Mouse (Mus musculus) urinary bladder, postnatal 36 days (tissue): ENCODE results near the gene Ulk1.
"Not testable (repeated sequence)": the region's sequence is repeated elsewhere in the genome, so short reads cannot be mapped to it uniquely, and the experiment has no call there.

Experiments used
- DNase-seq, 2 experiments: peaks; one replicate each; pipeline ENCODE4 v3.0.0; 2022; ENCODE audit warnings: low spot score in 2 of 2, mixed read lengths in 1 of 2

The Ulk1 gene

DNA sequence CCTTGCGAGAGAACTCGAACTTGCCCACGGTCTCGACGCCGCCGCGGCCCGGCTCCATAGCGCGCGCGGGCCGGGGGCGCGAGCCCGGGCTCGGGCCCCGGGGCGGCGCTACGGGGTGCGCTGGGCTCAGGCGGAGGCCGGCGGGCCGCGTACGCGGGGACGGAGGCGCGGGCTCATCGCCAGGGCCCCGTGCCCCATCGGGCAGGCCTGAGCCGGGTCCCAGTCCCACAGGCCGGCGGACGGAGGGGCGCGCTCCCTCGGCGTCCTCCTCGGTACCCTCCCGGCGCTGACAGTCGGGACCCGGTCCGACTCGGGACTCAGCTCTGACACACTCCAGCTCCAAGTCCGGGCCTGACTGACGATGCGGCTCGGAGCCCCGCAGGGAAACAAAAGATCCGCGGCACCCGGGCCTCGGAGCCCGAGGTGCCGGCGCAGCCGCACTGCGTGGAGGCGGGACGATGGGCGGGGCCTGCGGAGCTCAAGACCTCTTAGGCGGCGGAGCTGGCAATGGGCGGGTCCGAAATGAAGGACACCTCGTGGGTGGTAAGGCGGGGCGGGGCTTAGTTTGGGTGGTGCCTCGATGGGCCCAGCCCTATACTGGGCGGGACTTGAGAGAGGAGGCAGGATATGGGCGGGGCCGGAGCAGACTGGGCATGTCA is at the start of gene Ulk1:
Gene Ulk1, minus strand, starts transcription at position 431 of the 659 bp plus-strand sequence.
- DNase-seq = peak; percentile 99 to 100

DNA sequence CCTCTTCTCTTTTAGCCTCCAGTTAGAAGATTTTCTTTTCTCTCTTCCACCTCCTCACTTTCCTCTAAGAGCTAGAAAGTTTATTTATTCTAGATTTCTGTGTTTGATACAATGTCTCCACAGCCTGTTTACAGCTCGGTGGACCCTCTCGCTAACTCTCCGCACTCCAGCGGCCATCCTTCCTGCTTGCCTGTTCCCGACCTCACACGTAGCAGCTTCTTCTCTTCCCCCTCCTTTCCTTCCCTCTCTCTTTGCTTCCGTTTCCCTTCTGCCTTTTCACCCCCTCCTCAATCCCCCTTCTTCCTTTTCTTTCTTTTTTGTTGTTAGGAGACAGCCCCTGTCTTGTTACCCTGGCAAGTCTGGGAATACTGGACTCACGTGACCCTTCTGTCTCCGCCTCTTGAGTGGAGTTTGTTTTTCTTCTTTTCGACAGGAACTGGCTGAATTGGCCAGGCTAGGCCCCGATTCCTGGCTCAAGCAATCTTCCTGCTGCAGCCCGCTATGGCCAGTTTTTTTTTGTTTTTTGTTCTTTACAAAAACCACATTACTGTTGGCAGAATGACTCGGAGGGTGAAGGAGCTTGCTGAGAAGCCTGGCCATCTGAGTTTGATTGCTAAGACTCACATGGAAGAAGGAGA is 49.2 kb upstream of the Ulk1 start:
- peak in 1 of 2 experiments; percentile 65 for DNase-seq

DNA sequence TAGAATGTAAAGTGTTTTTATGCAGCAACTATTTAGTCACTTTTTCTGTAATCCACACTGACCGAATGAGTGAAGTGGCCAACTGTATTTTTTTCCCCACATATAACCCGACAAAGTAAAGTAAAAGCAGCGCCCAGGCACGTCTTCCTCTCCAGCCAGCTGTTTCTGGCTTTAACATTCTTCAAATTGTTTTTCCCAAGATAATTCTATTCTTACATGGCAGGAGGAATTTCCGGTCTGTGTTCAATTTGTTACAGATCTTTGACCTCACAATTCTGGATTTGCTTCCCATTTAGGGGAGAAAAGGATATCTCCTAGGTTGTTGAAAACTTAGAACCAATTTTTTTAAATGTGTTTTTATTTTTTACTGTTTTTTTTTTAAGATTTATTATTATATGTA is 47.2 kb upstream of the Ulk1 start:
- DNase-seq = no peak

DNA sequence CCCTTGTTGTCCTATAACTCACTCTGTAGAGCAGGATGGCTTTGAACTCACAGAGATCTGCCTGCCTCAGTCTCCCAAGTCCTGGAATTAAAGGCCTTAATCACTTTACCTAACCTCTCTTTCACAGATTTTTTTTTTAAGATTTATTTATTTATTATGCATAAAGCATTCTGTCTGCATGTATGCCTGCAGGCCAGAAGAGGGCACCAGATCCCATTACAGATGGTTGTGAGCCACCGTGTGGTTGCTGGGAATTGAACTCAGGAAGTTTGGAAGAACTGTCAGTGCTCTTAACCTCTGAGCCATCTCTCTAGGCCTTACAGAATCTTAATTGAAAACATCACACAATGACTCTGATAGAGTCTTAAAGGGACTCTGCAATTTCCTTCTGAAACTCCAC is 43.1 kb upstream of the Ulk1 start:
- no peak for DNase-seq

DNA sequence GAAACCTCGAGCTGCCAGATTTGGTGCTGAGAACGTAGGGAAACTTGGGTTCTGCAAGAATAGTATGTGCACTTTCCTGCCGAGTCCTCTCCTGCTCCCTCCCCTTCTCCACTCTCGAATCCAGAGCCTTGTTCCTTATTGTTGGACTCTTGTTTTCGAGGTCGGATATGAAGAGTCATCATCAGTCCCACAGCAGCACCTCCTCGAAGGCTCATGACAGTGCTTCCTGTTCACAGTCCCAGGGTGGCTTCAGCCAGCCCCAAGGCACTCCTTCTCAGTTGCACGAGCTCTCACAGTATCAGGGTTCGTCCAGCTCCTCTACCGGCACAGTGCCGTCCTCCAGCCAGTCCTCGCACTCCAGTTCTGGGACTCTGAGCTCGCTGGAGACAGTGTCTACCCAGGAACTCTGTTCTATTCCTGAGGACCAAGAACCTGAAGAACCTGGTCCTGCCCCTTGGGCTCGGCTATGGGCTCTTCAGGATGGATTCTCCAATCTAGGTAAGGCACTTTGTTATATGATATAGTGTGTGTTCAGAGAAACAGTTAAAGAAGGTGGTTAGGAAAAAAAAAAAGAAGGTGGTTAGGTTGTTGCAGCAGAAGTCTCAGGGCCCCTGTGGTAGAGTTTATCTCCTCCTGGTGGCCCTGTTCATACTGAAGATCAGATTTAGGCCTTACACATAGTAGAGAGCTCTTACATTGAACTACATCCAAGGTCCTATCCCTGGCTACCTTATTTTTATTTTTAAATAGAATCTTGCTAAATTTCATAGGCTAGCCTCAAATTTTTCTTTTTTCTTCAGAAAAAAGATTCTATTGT is 31.4 kb upstream of the Ulk1 start:
- DNase-seq = no peak

DNA sequence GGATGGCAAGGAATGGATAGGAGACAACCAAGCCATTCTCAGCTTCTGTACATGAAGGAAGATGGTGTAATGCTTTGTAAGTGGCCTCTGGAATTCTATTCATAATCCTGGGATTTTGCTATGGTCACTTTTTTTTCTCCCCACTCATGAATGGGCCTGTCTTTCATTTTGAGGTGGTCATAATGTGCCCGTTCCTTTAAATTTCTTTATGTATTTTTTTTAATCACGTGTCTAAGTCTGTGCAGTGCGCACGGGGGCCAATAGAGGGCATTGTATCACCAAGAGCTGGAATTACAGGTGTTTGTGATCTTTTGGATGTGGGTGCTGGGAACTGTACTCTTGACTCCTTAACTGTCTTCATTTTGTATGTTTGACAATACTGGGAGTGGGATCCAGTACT is 30.6 kb upstream of the Ulk1 start:
- peak; percentile 13 to 47 for DNase-seq

DNA sequence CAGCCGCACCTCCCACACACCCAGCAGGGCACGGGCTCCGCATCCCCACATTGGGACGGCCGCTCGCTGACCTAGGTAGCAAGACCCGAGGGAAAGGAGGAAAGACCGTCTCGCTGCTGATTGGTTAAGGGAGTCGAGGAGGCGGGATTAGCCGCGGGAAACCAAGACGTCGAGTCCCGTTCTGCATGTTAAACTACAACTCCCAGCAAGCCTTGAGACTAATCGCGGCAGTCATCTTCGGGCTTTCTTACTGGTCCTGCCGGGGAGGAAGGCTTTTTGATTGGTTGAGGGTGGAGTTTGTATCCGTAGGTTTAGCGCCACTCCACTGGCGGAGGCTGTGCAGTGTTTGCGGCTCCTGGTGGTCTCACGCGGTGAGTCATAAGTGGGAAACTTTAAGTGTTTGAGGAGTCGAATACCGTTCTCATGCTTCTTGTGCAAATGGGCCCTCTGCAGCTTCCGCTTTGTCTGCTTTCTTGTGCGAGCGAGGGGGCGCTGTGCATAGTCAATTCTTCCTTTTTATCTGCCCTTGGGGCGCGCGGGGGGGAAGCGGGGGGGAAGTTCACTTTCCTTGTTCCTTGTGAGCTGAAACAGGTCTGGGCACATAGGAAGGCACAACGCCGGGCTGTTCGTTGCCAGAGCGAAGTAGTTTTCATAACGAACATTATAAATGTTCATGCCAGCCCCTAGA is 29.9 kb upstream of the Ulk1 start, which contains the start of the genes Hscb and Chek2:
Gene Hscb, minus strand, starts transcription at position 100 of the 688 bp plus-strand sequence.
Gene Chek2, plus strand, starts transcription at position 302 of the 688 bp plus-strand sequence.
- DNase-seq = peak; percentile 95 to 98

DNA sequence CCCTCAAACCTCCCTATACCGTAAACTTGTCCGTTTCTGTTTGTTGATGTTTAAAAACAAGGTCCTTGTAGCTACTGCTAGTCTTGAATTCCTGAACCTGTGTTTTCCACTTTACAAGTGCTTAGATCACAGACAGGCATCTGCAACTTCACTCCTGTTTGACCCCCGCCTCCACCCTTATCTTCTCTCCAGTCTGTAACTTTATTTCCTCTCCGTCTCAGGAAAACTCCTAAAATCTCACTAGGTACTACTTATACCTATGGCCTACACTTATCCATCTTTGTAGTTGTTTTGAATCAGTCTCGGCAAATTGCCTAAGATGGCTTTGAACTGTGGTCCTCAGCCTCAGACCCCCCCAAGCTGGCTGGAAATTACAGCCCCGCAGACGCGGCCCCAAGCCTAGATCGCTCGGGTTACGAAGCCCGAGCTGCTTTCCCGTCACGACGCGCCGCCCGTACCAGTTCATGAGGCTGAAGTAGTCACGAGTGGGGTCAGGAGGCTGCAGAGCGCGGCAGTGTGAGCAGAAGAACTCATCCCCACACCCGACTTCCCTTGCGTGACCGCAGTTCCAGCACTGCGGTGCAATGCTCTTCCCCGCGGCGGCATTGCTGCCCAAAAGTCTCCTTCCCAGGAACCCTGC is 29.3 kb upstream of the Ulk1 start:
- no peak for DNase-seq

DNA sequence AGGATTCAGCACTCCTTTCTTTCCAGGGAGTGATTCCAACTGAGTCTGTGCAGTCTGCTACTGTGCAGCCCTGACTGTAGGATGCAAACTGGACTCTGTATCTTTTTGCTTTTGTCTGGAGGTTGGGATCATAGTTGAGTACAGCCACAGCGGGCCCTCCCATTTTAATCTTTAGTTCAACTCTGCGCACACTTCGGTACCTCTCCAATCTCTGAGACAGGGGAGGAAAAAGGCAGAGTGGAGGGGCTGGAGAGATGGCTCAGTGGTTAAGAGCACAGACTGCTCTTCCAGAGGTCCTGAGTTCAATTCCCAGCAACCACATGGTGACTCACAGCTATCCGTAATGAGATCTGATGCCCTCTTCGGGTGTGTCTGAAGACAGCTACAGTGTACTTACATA is 28.1 kb upstream of the Ulk1 start:
- DNase-seq = not testable (repeated sequence)

DNA sequence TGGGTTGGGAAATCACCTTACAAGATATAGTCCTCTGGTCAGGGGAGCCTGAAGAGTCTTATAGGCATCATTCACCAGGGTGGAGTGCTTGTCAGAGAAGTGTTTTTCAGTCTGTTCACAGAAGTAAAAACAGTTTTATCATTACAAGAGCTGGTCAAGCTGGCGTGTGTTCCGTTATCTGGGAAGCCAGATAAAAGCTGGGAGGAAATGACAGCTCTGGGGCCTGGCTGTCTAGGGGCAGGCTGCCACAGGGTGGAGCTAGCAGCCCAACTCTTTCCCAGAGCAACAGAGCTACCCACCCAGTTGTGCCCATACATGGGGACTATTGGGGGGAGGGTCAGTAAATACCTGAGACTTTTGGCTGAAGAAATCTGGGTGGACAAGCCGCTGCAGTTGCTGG is 26.1 kb upstream of the Ulk1 start:
- peak; percentile 31 to 51 for DNase-seq

DNA sequence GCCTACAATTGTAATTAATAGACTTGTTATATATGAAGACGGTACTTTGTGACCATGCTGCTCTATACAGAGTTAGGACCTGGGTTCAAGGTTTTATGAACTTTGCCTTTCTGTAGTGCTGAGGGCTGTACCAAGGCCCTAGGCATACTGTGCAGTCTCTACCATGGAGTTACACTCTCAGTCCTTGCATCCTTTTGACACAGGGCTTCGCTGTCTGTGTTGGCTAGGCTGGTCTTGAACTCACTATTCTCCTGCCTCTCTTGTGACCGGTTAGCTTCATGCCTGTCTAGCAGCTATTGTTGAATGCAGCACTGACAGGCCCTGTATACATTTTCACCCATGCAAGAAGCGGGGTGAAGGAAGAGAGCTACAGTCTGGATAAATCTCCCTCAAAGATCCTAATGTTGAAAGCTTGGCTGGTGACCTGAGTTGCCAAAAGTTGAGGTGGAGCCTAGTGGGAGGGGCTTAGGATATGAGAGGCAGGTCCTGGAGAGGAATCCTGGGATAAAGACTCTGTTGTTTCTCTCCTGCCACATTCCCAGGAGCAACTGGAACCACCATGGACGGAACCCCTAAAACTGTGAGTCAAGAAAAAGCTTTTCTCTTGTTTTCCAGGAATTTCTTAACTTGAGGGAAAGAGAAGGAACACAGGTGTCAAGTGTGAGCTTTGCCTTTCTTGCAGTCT is 21.3 kb upstream of the Ulk1 start:
- no peak for DNase-seq

DNA sequence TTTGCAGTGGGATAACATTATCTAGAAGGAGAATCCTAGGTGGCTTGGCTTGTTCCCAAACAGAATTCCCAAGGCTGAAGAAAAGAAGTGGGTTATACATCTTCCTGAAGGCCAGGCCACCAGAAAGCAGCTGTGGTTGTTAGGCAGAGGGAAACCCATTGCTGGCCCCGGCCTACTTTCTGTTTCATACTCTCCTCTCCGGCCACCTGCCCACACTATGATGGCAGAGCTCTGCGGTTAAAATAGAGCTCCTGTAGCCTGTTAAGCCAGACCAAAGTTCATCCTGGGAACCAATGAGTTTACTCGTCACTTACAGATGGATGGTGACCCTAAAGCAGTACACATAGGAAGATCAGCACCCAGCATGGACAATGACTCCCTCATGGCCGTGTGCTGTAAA is 17.7 kb upstream of the Ulk1 start:
- no peak for DNase-seq

DNA sequence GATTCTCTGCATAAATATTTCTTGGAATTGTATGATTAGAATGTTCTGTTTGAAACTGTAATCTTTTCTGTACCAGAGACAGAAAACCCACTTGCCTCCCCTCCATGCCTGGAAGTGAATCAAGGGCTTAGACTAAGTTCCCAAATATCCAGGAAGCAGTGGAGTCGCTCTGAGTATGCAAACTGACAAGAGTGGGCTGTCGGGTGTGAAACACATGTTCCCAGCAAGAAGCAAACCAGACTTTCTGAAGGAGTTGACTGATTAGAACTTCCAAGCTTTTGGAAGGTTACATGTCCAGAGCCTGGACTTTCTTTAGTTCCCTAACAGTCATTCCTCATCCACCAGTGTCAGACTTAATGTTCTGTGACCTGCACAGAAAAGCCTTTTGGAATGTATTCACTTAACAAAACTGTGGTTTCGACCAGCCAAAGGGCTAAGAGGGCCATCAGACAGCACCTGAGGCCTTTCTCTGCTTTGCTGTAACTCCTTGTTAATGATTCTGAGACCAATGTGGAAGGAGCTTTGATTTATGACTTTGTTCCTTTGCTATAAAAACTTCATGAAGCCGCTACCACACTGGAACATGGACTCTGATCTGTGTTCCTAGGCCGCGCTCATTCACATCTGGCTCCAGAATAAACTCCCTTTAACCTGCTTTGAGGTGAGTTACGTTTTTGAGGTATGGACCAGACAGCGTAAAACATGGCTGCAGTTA is 17.0 kb upstream of the Ulk1 start:
- DNase-seq = no peak

DNA sequence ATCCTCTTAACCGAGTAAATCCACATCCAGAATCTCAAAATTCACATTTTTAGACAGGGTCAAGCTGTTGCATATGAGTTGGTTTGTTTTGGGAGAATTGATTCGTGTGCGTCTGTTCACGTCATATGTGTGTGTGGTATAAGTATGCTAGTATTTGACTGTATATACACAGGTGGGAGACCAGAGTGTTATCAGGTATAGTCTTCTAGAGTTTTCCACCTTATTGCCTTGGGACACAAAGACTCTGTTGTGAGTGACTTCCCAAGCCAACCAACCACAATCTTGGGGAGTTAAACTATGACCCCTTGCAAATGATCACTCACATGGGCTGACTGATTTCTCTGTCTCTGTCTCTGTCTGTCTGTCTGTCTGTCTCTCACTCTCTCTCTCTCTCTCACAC is 14.5 kb upstream of the Ulk1 start:
- DNase-seq = no peak

DNA sequence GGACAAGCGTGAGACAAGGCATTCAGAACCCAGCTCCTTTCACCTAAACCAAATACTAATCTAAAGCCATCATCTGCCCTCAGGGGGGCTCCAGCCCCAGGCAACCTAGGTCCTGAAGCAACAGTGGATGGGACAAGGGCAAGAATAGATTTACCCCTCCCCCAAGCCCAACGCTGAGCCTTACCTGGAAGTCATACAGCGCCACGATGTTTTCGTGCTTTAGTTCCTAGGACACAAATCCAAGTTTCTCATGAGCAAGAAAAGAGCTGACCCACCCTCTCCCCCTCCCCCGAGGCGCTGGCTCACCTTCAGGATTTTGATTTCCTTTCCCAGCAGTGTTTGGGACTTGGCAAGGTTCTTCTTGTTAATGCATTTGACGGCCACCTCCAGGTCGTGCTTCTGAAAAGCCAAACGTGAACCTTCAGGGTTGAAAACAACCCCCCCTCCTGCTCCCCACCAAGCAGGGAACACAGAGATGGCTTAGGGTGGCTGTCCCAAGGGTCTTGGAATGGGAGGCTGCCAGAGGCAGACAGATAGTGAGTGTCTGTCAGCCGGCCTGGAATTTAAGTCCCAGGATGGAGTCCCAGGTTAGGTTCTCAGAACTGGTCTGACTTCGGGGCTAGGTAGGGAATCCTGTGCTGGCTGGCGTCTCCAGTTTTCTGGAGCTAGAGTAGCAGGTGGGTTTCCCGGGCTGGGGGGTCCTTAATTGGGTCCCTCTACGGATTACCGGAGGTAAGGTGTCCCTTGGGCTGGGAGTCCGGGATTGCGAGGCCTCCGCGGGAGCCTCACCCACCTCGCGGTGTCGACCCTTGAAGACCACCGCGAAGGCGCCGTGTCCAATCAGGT is 853 bp downstream of the Ulk1 start:
- DNase-seq = peak in 1 of 2 experiments; percentile 23

DNA sequence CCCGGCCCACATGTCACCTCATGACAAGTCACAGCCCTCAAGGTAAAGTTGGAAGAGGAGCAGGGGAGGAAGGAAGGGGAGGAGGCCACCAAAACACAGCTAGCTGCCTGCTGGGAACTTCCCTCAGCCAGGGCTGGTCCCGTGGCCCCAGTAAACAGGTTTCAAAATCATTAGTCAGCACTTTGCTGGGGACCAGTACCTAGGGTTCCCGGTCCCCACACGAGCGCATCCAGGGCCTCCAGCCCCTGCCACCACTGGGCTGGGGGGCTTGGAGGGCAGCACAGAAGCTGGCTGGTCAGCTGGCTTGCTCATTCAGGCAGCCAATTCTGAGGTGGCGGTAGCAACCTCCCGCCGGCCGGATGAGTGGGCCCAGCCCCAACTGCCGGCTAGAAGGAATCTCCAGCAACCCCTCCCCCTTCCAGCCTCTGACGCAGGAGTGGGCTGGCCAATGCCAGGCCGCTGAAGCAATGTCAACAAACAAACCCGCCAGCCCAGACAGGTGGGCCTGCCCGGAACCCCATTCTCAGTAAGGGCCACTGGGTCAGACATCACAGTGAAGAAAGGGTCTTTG is 1.8 kb downstream of the Ulk1 start:
- peak; percentile 91 to 93 for DNase-seq

DNA sequence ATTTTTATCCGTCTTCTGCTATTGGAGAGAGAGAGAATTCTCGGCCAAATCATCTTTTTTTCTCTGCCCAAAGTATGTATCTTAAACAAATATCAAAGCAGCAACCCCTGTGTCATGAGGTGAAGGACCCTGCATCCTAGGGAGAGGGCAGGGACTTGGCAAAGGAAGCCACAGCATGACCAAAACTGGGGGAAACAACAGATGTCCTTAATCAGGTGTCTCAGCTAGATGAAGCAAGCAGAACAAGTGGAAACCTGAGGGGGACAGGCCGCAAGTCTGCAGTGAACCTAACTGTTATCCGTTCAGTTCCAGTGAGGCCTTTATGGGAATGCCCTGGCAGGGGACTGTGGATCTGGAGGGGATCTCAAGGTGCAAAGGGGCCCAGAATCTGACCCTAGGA is 2.4 kb downstream of the Ulk1 start:
- DNase-seq = no peak

DNA sequence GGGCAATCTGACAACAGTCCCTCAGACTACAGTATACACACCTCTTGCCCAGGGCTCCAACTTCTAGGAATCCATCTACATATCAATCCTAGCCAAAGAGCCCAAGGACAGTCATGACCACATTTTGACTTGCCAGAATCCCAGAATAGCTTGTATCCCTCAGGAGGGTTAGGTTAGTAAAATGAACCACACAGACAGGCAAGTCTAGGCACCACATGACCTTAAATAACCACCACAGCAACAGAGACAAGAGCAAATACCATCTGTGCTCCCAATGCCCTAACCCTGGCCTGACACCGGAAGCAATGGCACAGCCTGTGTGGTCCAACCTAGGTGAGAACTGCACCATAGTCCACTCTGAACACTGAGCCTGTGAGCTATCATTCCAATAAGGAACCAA is 3.2 kb downstream of the Ulk1 start:
- DNase-seq = no peak

DNA sequence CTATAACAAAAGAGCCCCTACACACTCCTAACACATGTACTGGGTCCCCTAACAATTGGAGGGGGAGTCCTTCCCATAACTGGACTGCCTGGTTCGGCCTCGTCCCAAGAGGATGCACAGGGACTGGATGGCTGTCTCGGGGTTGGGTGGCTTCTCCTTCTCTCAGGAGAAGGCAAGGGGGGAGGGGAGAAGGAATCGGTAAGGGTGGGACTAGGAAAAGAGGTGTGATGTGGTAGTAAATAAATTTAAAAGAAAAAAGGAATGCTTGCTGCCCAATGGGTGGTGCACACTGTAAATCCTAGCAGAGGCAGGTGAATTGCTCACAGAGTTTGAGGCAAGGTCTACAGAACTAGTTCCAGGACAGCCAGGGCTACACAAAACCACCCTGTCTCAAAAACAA is 3.7 kb downstream of the Ulk1 start:
- DNase-seq = no peak
